Mouse (Mus musculus): ENCODE results near the gene Car10.

The Car10 gene

GRCm38 (mm10) chr11:93487913-93488604 lies 390.2 kb downstream of the Car10 start:
- no peak for DNase-seq (ENCODE audit: low read depth in 2 of 2, low spot score in 2 of 2)

- no peak for DNase-seq (ENCODE audit: low read depth in 2 of 2, low spot score in 2 of 2)
These were observed 392.5 kb downstream of the Car10 start for GRCm38 (mm10) chr11:93490211-93490820.

GRCm38 (mm10) chr11:93497896-93498295 lies 400.1 kb downstream of the Car10 start:
- DNase-seq (ENCODE audit: low read depth in 2 of 2, low spot score in 2 of 2), result no peak

GRCm38 (mm10) chr11:93500442-93500841 lies 402.6 kb downstream of the Car10 start:
- DNase-seq (ENCODE audit: low read depth in 2 of 2, low spot score in 2 of 2), result no peak

- DNase-seq (ENCODE audit: low read depth in 2 of 2, low spot score in 2 of 2), result no peak
These were observed 403.8 kb downstream of the Car10 start for GRCm38 (mm10) chr11:93501671-93502070.

- no peak for DNase-seq (ENCODE audit: low read depth in 2 of 2, low spot score in 2 of 2)
These were observed 405.0 kb downstream of the Car10 start for GRCm38 (mm10) chr11:93502864-93503263.

- no peak for DNase-seq (ENCODE audit: low read depth in 2 of 2, low spot score in 2 of 2)
These were observed 405.6 kb downstream of the Car10 start for GRCm38 (mm10) chr11:93503469-93503868.

- DNase-seq (ENCODE audit: low read depth in 2 of 2, low spot score in 2 of 2), result no peak
These were observed 411.9 kb downstream of the Car10 start for GRCm38 (mm10) chr11:93509527-93510235.

GRCm38 (mm10) chr11:93512843-93513242 lies 415.0 kb downstream of the Car10 start:
- no peak for DNase-seq (ENCODE audit: low read depth in 2 of 2, low spot score in 2 of 2)

GRCm38 (mm10) chr11:93514396-93514795 lies 416.6 kb downstream of the Car10 start:
- DNase-seq (ENCODE audit: low read depth in 2 of 2, low spot score in 2 of 2), result no peak

- DNase-seq (ENCODE audit: low read depth in 2 of 2, low spot score in 2 of 2), result no peak
These were observed 417.7 kb downstream of the Car10 start for GRCm38 (mm10) chr11:93515566-93515965.

GRCm38 (mm10) chr11:93516216-93516615 lies 418.4 kb downstream of the Car10 start:
- DNase-seq (ENCODE audit: low read depth in 2 of 2, low spot score in 2 of 2), result no peak

- DNase-seq (ENCODE audit: low read depth in 2 of 2, low spot score in 2 of 2), result no peak
These were observed 419.1 kb downstream of the Car10 start for GRCm38 (mm10) chr11:93516946-93517345.

GRCm38 (mm10) chr11:93522501-93522900 lies 424.7 kb downstream of the Car10 start:
- DNase-seq (ENCODE audit: low read depth in 2 of 2, low spot score in 2 of 2), result no peak

GRCm38 (mm10) chr11:93525921-93526320 lies 428.1 kb downstream of the Car10 start:
- no peak for DNase-seq (ENCODE audit: low read depth in 2 of 2, low spot score in 2 of 2)

GRCm38 (mm10) chr11:93531029-93531680 lies 433.3 kb downstream of the Car10 start:
- no peak for DNase-seq (ENCODE audit: low read depth in 2 of 2, low spot score in 2 of 2)

GRCm38 (mm10) chr11:93536244-93536643 lies 438.4 kb downstream of the Car10 start:
- no peak for DNase-seq (ENCODE audit: low read depth in 2 of 2, low spot score in 2 of 2)

GRCm38 (mm10) chr11:93548904-93549303 lies 451.1 kb downstream of the Car10 start:
- DNase-seq (ENCODE audit: low read depth in 2 of 2, low spot score in 2 of 2), result no peak

GRCm38 (mm10) chr11:93550908-93551307 lies 453.1 kb downstream of the Car10 start:
- DNase-seq (ENCODE audit: low read depth in 2 of 2, low spot score in 2 of 2), result no peak

GRCm38 (mm10) chr11:93559118-93559517 lies 461.3 kb downstream of the Car10 start:
- no peak for DNase-seq (ENCODE audit: low read depth in 2 of 2, low spot score in 2 of 2)

- no peak for DNase-seq (ENCODE audit: low read depth in 2 of 2, low spot score in 2 of 2)
These were observed 462.7 kb downstream of the Car10 start for GRCm38 (mm10) chr11:93560570-93560969.
